Mouse (Mus musculus) MEL (cell line): ENCODE measurements around the gene Bcl11b.

Experiments
- CTCF ChIP-seq, 3 experiments: IDR thresholded peaks in 2 of 3; conservative IDR thresholded peaks in 1 of 3; 2 replicates each; pipeline ENCODE4 v1.5.1; 2011 to 2012; ENCODE audit warnings: low read length in 3 of 3, low read depth in 2 of 3, mild to moderate bottlenecking in 2 of 3, improper control_type of control experiment in 1 of 3, inconsistent platforms in 1 of 3, mixed read lengths in 1 of 3, moderate library complexity in 1 of 3; ENCODE audit not compliant: control insufficient read depth in 1 of 3, insufficient read depth in 1 of 3, poor library complexity in 1 of 3, severe bottlenecking in 1 of 3
- ELF1 ChIP-seq: IDR thresholded peaks from 2 replicates; pipeline ENCODE4 v1.6.1; 2014; ENCODE audit warnings: low read depth, mild to moderate bottlenecking, inconsistent platforms, low read length, improper control_type of control experiment, moderate library complexity
- GATA1 ChIP-seq: IDR thresholded peaks from 2 replicates; pipeline ENCODE4 v1.6.1; 2011; ENCODE audit warnings: low read depth, low read length, improper control_type of control experiment
- KAT2A ChIP-seq: conservative IDR thresholded peaks from 2 replicates; pipeline ENCODE4 v1.6.1; 2012; ENCODE audit warnings: low read depth, low read length, improper control_type of control experiment, inconsistent platforms
- MAX ChIP-seq: IDR thresholded peaks from 2 replicates; pipeline ENCODE4 v1.6.1; 2011; ENCODE audit warnings: low read length, improper control_type of control experiment
- NELFE ChIP-seq: IDR thresholded peaks from 2 replicates; pipeline ENCODE4 v1.6.1; 2011; ENCODE audit warnings: low read depth, low read length, improper control_type of control experiment
- POLR2A ChIP-seq, 2 experiments: IDR thresholded peaks; 2 replicates each; pipeline ENCODE4 v1.6.1; 2011 to 2012; ENCODE audit warnings: low read length in 2 of 2, mild to moderate bottlenecking in 2 of 2, control low read depth in 1 of 2, improper control_type of control experiment in 1 of 2, low read depth in 1 of 2, moderate library complexity in 1 of 2; ENCODE audit not compliant: control insufficient read depth in 1 of 2, insufficient read depth in 1 of 2, poor library complexity in 1 of 2
- POLR2AphosphoS2 ChIP-seq: IDR thresholded peaks from 2 replicates; pipeline ENCODE4 v1.6.1; 2011; ENCODE audit warnings: low read length, improper control_type of control experiment
- SIN3A ChIP-seq: IDR thresholded peaks from 2 replicates; pipeline ENCODE4 v1.6.1; 2012; ENCODE audit warnings: low read length, improper control_type of control experiment, inconsistent platforms
- USF1 ChIP-seq: IDR thresholded peaks from 2 replicates; pipeline ENCODE4 v1.6.1; 2014; ENCODE audit warnings: low read depth, mild to moderate bottlenecking, inconsistent platforms, low read length, improper control_type of control experiment, moderate library complexity

DNA sequence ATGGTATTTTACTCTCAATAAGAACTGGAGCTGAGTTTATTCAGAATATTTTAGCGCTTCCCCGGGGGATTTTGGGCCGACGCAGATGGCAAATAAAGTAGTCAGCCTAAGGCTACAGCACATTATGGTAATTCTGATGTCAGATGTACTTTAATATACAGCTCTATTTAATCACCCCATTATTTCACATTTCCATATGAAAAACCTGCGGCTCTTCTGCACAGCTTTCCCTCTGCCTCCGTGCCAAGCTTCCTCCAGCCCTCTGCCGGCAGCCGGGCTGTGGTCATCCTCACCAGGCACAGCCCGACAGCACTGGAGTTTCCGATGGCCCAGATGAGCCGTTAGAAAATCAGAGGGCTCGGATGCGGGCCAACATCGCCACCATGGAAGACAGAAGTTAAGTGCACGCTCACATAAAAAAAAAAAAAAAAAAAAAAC, 74.9 kb downstream of the Bcl11b start:
- no peak for TF ChIP-seq MAX
- TF ChIP-seq ELF1: no peak
- TF ChIP-seq USF1: no peak
- TF ChIP-seq CTCF (IDR thresholded peaks at IDR 0.05 in 2 of 3, conservative IDR thresholded peaks at IDR 0.05 in 1 of 3; ENCODE audit: control insufficient read depth in 1 of 3, insufficient read depth in 1 of 3, low read depth in 2 of 3, low read length in 3 of 3, poor library complexity in 1 of 3, severe bottlenecking in 1 of 3): no peak
- no peak for TF ChIP-seq POLR2AphosphoS2
- no peak for TF ChIP-seq POLR2A (IDR thresholded peaks at IDR 0.05; ENCODE audit: control insufficient read depth in 1 of 2, insufficient read depth in 1 of 2, low read depth in 1 of 2, low read length in 2 of 2, poor library complexity in 1 of 2)
- no peak for TF ChIP-seq KAT2A
- TF ChIP-seq NELFE: no peak
- no peak for TF ChIP-seq SIN3A
- no peak for TF ChIP-seq GATA1
